Mouse (Mus musculus): ENCODE measurements around the gene Onecut3.
A peak's percentile ranks its signal among the peaks of the same experiment; 100 is the strongest.

The Onecut3 gene

GRCm38 (mm10) chr10:80503599-80504220 lies 9.1 kb downstream of the Onecut3 start:
- no peak for DNase-seq (ENCODE audit: low read depth)

GRCm38 (mm10) chr10:80504724-80505123 lies 10.1 kb downstream of the Onecut3 start:
- no peak for DNase-seq (ENCODE audit: low read depth)

- DNase-seq (ENCODE audit: low read depth): peak; percentile 11
Measured at GRCm38 (mm10) chr10:80506222-80506621, 11.6 kb downstream of the Onecut3 start.

- peak; percentile 57 for DNase-seq (ENCODE audit: low read depth)
Measured at GRCm38 (mm10) chr10:80509412-80510272, 15.0 kb downstream of the Onecut3 start.

GRCm38 (mm10) chr10:80510273-80510660 lies 15.6 kb downstream of the Onecut3 start:
- peak; percentile 2 for DNase-seq (ENCODE audit: low read depth)

- DNase-seq (ENCODE audit: low read depth): no peak
Measured at GRCm38 (mm10) chr10:80513739-80514138, 19.1 kb downstream of the Onecut3 start.

- DNase-seq (ENCODE audit: low read depth): no peak
Measured at GRCm38 (mm10) chr10:80519287-80519686, 24.7 kb downstream of the Onecut3 start.

- DNase-seq (ENCODE audit: low read depth): no peak
Measured at GRCm38 (mm10) chr10:80523299-80523698, 28.7 kb downstream of the Onecut3 start.

GRCm38 (mm10) chr10:80526172-80526571 lies 31.5 kb downstream of the Onecut3 start:
- DNase-seq (ENCODE audit: low read depth): no peak

GRCm38 (mm10) chr10:80532783-80533182 lies 38.1 kb downstream of the Onecut3 start:
- no peak for DNase-seq (ENCODE audit: low read depth)

GRCm38 (mm10) chr10:80533704-80534103 lies 39.1 kb downstream of the Onecut3 start:
- no peak for DNase-seq (ENCODE audit: low read depth)

GRCm38 (mm10) chr10:80535071-80535470 lies 40.4 kb downstream of the Onecut3 start:
- no peak for DNase-seq (ENCODE audit: low read depth)

GRCm38 (mm10) chr10:80535711-80536110 lies 41.1 kb downstream of the Onecut3 start:
- DNase-seq (ENCODE audit: low read depth): no peak

- DNase-seq (ENCODE audit: low read depth): no peak
Measured at GRCm38 (mm10) chr10:80538180-80538579, 43.5 kb downstream of the Onecut3 start.

GRCm38 (mm10) chr10:80538710-80539394 lies 44.2 kb downstream of the Onecut3 start, which contains the start of gene Atp8b3:
Atp8b3 (minus strand) TSS chr10:80539124.
- DNase-seq (ENCODE audit: low read depth): no peak

GRCm38 (mm10) chr10:80539493-80539892 lies 44.9 kb downstream of the Onecut3 start:
- no peak for DNase-seq (ENCODE audit: low read depth)

- DNase-seq (ENCODE audit: low read depth): no peak
Measured at GRCm38 (mm10) chr10:80543873-80544272, 49.2 kb downstream of the Onecut3 start.

GRCm38 (mm10) chr10:80545590-80545989 lies 51.0 kb downstream of the Onecut3 start:
- no peak for DNase-seq (ENCODE audit: low read depth)

- no peak for DNase-seq (ENCODE audit: low read depth)
Measured at GRCm38 (mm10) chr10:80546945-80547344, 52.3 kb downstream of the Onecut3 start.

GRCm38 (mm10) chr10:80547539-80547938 lies 52.9 kb downstream of the Onecut3 start:
- no peak for DNase-seq (ENCODE audit: low read depth)

GRCm38 (mm10) chr10:80548428-80549006 lies 53.9 kb downstream of the Onecut3 start:
- no peak for DNase-seq (ENCODE audit: low read depth)

GRCm38 (mm10) chr10:80549279-80549678 lies 54.6 kb downstream of the Onecut3 start:
- DNase-seq (ENCODE audit: low read depth): no peak
